Mouse (Mus musculus) intestine, embryonic 15.5 days (tissue): Measurements from ENCODE around the gene 1700022I11Rik. TPM values are rescaled to one million over a fixed set of nuclear protein-coding genes. Genes with fewer than 3 reads are reported as not detected.

Experiments used
- ATAC-seq: fragments of 200-750 bp; cut with Nextera tagmentation; 2 replicates; pipeline ENCODE4 v1.8.0; 2017; ENCODE audit warnings: moderate TSS enrichment, moderate library complexity
- H3K27ac ChIP-seq: fragments of 300-500 bp; sonication (generic); 2 replicates; pipeline ENCODE4 v1.5.1; 2015; ENCODE audit warnings: mild to moderate bottlenecking, inconsistent platforms
- H3K27me3 ChIP-seq: fragments of 300-500 bp; sonication (generic); replicated peaks from 2 replicates; pipeline ENCODE4 v1.6.1; 2015; ENCODE audit warnings: inconsistent platforms
- H3K36me3 ChIP-seq: fragments of 300-500 bp; sonication (generic); 2 replicates; pipeline ENCODE4 v1.6.1; 2015; ENCODE audit warnings: inconsistent platforms
- H3K4me1 ChIP-seq: fragments of 300-500 bp; sonication (generic); replicated peaks from 2 replicates; pipeline ENCODE4 v1.6.1; 2015; ENCODE audit warnings: inconsistent platforms
- H3K4me2 ChIP-seq: fragments of 300-500 bp; sonication (generic); replicated peaks from 2 replicates; pipeline ENCODE4 v1.6.1; 2015; ENCODE audit warnings: mild to moderate bottlenecking, inconsistent platforms
- H3K4me3 ChIP-seq: fragments of 300-500 bp; sonication (generic); replicated peaks from 2 replicates; pipeline ENCODE4 v1.5.1; 2015; ENCODE audit warnings: inconsistent platforms
- H3K9ac ChIP-seq: fragments of 300-500 bp; sonication (generic); 2 replicates; pipeline ENCODE4 v1.6.1; 2015; ENCODE audit warnings: inconsistent platforms
- H3K9me3 ChIP-seq: fragments of 300-500 bp; sonication (generic); 2 replicates; pipeline ENCODE4 v1.6.1; 2016; ENCODE audit warnings: inconsistent platforms
- WGBS: fragments of 180-500 bp; shearing (Covaris S2); methylation state at CpG from one replicate; pipeline ENCODE4 v1.1.7; 2015; 5-methylcytosine and 5-hydroxymethylcytosine counted together
- polyA plus RNA-seq: library from polyadenylated mRNA; unstranded; fragments of >200 nt; fragmentation: Nextera tagmentation; extraction: Ambion mirVana; gene quantifications from 2 replicates; pipeline ENCODE4 v1.2.1, GENCODE M21; 2015

Gene 1700022I11Rik
- polyA plus RNA-seq, 1 experiment from 2014 or later = 0.33 TPM

DNA sequence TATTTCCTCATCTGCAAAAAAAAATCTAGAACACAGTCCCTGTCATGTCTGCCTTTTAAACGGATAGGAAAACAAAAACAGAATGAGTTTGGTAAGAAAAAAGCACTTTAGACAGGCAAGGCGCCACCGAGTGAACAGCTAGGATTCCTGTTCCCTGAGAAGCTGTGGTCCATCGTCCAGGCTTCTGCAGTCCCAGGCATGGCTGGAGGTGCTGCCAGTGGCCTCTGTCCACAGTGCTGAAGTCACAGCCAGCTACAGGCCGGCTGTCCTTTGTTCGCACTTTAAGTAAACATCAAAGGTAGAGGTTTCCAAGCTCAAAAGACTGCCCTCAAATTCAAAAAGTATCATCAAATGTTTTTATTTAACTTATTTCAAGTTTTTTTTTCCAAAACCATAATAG lies 24.4 kb upstream of the 1700022I11Rik start:
- H3K4me1 ChIP-seq = 0 out of 2 replicates have a peak, but pooled peaks cover 3% of the 10 kb centered on the region
- WGBS = 3% methylated on average over 6 of the region's 6 CpGs
- no peak overlapping the region for H3K4me3 ChIP-seq
- H3K36me3 ChIP-seq = no peaks in the 10 kb centered on the region
- no peak overlapping the region for H3K9ac ChIP-seq
- H3K27me3 ChIP-seq = peaks cover 17% of the 10 kb centered on the region; the same call in 1 of the 2 replicates
- H3K9me3 ChIP-seq = no peaks in the 10 kb centered on the region
- no peak overlapping the region for H3K4me2 ChIP-seq
- no peak for ATAC-seq
- no peak overlapping the region for H3K27ac ChIP-seq

DNA sequence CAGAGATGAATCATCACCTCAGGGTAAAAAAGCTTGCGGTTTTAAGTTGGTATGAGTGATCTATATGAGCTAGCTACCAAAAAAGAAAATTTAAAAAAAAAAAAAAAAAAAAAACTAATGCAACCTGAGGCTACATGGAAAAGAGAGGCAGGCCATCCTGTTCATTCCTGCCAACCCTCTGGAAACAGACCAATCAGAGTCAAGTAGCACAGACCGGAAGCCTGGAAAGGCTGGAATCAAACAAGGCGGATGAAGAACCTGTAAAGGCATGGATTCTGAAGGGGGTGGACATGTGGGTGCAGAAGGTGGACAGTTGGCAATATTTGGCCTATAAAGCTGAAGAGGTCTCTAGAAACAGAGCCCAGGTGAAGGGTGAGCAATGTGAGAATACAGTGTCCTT lies 24.0 kb upstream of the 1700022I11Rik start:
- ATAC-seq = no peak
- Histone ChIP-seq H3K27me3 (peaks cover 17% of the 10 kb centered on the region; the same call in 1 of the 2 replicates), H3K4me1 (peaks cover 5% of the 10 kb centered on the region), H3K27ac (no peak overlapping the region), H3K4me3 (no peak overlapping the region), H3K9ac (no peak overlapping the region), H3K4me2 (no peak overlapping the region), H3K9me3 (no peaks in the 10 kb centered on the region), H3K36me3 (no peaks in the 10 kb centered on the region)
- WGBS = 88% methylated on average over 3 of the region's 3 CpGs

DNA sequence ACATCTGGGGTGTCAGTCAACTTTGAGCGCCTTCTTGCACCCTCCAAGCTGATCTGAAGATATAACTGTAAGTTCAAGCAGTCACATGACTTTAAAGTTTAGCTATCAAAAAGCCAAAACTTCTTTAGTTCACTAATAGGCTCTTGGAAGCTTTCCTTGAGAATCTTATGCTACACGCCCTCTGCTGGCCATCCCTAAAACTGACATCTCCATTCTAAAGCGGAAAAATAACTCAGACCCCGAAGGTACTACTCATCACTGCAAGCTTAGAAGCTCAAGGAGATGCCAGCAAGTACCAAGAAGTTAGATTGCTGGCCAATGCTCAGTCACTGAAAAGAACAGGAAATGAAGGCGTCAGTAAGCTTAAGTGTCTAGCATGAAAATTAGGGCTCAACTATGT lies 23.5 kb upstream of the 1700022I11Rik start:
- WGBS = 10% methylated on average over 5 of the region's 5 CpGs
- Histone ChIP-seq H3K27me3 (peaks cover 17% of the 10 kb centered on the region; the same call in 1 of the 2 replicates), H3K27ac (no peak overlapping the region), H3K4me1 (peaks cover 9% of the 10 kb centered on the region), H3K36me3 (no peaks in the 10 kb centered on the region), H3K9me3 (no peaks in the 10 kb centered on the region), H3K4me2 (no peak overlapping the region), H3K4me3 (no peak overlapping the region), H3K9ac (no peak overlapping the region)
- no peak for ATAC-seq

DNA sequence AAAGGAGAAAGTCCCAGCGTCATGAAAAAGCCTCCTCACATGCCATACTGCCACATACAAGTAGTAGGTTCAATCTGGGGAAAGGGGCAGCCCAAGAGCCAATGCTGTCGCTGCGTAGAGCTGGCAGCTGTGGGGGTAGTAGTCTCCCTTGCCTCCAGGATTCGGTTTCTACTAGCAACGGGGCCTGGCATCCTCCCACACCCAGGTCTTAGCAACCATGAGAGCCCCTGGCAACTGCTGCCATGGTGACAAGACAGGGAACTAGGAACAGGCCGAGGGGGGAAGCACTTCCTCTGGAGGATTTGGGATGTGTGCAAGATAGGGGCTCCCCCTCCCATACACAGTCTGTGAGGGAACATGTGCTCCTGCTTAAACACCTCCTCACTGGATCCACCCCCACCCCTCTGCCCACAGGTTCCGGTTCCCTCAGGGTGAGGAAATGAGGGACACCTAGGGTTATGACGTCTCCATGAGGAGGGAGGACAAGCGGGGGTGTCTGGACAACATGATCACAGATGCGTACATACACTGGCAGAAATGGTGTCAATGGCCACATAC lies 22.6 kb upstream of the 1700022I11Rik start:
- H3K27me3 ChIP-seq = peaks cover 17% of the 10 kb centered on the region; the same call in 1 of the 2 replicates
- H3K9me3 ChIP-seq = no peaks in the 10 kb centered on the region
- WGBS = 57% methylated on average over 10 of the region's 10 CpGs
- ATAC-seq = no peak
- no peak overlapping the region for H3K9ac ChIP-seq
- H3K4me1 ChIP-seq = peaks cover 16% of the 10 kb centered on the region
- no peaks in the 10 kb centered on the region for H3K36me3 ChIP-seq
- H3K4me3 ChIP-seq = no peak overlapping the region
- H3K27ac ChIP-seq = no peak overlapping the region
- no peak overlapping the region for H3K4me2 ChIP-seq

DNA sequence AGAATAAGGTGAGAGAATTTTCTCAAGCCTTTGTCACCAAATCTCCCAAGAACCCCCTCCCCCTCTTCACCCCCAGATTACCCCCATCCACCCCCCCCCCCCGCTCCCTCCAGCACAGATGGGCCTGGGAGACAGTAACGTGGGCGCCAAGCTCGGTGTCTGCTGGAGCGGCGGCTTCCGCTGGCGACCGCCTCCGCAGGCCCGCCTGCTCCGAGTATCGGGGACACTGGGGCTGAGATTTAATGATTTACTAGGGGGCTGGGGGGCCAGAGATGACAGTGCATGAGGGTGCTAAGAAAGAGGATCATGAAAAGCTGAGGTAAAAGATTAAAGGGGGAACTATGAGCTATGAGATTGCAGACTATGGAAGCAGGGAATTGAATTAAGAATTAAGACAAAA lies 20.9 kb upstream of the 1700022I11Rik start:
- no peak overlapping the region for H3K4me3 ChIP-seq
- no peak overlapping the region for H3K4me2 ChIP-seq
- H3K27me3 ChIP-seq = peaks cover 17% of the 10 kb centered on the region; the same call in 1 of the 2 replicates
- no peak for ATAC-seq
- H3K36me3 ChIP-seq = no peaks in the 10 kb centered on the region
- 30% methylated on average over 13 of the region's 13 CpGs for WGBS
- no peak overlapping the region for H3K27ac ChIP-seq
- H3K9me3 ChIP-seq = no peaks in the 10 kb centered on the region
- H3K9ac ChIP-seq = no peak overlapping the region
- peaks cover 24% of the 10 kb centered on the region for H3K4me1 ChIP-seq

DNA sequence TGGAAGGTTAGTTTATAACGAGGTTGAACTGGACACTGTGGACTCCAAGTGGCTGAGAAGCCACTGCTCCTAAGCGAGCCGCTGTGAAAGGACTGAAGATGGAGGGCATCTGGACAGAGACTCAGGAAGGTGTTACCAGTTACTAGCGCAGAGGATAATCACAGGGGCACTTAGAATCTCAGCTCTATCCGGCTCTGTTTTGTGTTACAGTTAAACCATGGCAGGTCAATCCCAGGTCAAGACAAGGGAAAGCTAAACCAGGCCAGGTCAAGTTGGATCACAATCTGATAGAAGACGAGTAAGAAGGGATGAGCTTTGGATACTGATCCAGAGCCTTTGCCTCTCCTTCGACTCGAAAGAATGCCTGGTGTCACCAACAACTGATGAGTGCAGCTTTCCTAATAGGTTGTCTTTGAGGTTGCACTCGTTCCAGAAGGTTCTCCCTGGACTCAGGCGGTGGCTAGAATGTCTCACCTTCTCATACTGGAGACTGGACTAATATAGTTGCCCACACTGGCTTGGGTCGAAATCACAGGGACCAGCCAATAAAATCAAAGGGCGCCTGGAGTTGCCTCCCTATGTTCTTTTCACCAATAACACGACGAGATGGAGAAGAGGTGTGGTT lies 20.2 kb upstream of the 1700022I11Rik start:
- 4% methylated on average over 14 of the region's 14 CpGs for WGBS
- no peaks in the 10 kb centered on the region for H3K36me3 ChIP-seq
- H3K27me3 ChIP-seq = peaks cover 17% of the 10 kb centered on the region; the same call in 1 of the 2 replicates
- no peaks in the 10 kb centered on the region for H3K9me3 ChIP-seq
- peak overlapping the region; percentile 79 for H3K4me2 ChIP-seq
- ATAC-seq = no peak
- 0 out of 2 replicates have a peak overlapping the region, but pooled peaks have one; percentile 40 for H3K27ac ChIP-seq
- 0 out of 2 replicates have a peak overlapping the region, but pooled peaks have one; percentile 3 for H3K9ac ChIP-seq
- peak overlapping the region; percentile 79 for H3K4me3 ChIP-seq
- H3K4me1 ChIP-seq = peaks cover 28% of the 10 kb centered on the region

DNA sequence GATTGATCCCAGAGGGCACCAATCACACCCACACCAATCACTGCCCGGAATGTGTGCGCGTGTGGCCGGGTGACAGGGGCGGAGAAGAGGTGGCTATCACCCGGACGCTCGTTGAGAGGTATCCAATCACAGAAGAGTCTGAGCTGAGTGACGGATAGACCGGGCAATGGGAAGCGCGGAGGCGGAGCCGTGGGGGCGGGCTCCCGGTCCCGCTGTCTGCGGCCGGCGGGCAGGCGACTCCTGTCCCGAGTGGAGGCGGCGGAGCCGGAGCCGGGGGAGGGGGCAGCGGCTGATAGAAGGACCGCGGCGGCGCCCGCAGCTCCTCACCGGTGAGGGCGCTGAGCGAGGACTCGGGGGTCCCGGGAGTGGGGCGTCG lies 19.7 kb upstream of the 1700022I11Rik start, which contains the start of gene Dnajb5:
Dnajb5 (plus strand) TSS at position 139 of the 376 bp plus-strand sequence.
- ATAC-seq = peak; percentile 97
- no peaks in the 10 kb centered on the region for H3K9me3 ChIP-seq
- under 1% methylated on average over 39 of the region's 39 CpGs for WGBS

DNA sequence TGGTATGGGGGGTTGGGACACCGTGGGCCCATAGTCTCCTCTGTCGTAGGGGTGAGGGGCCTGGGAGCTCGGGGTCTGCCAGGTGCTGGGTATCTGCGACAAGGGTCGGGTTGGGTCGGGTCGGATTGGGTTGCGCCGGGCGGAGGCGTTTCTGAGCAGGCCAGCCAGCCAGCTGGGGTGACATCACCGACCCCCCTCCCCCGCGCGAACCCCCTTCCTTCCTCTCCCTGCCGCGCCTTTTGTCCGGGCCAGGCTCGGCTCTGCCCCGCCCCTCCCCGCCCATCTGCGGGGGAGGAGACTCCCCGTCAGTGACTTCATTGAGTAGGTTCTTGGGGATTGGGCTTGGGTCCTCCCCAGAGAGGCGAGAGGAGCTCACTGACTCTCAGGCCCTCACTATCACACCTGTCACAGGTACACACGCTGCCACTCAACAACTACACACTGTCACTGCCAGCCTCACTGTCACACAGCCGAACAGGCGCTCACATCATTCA lies 19.3 kb upstream of the 1700022I11Rik start:
- Histone ChIP-seq H3K27ac (peak overlapping the region; percentile 90), H3K36me3 (no peaks in the 10 kb centered on the region), H3K4me3 (peak overlapping the region; percentile 79), H3K4me2 (peak overlapping the region; percentile 79), H3K4me1 (peaks cover 28% of the 10 kb centered on the region), H3K9ac (peak overlapping the region; percentile 90), H3K9me3 (no peaks in the 10 kb centered on the region), H3K27me3 (peaks cover 17% of the 10 kb centered on the region; the same call in 1 of the 2 replicates)
- peak; percentile 84 for ATAC-seq
- 2% methylated on average over 26 of the region's 27 CpGs for WGBS

More for the DNA sequence above, 19.7 kb upstream of the 1700022I11Rik start, which contains the start of gene Dnajb5:
- Histone ChIP-seq H3K27ac (peak within 1 kb of the TSS; percentile 90), H3K27me3 (peaks cover 17% of the 10 kb centered on the region; the same call in 1 of the 2 replicates), H3K4me1 (peaks cover 28% of the 10 kb centered on the region), H3K4me3 (peak within 1 kb of the TSS; percentile 79), H3K4me2 (peak within 1 kb of the TSS; percentile 79), H3K9ac (peak within 1 kb of the TSS; percentile 90), H3K36me3 (no peaks in the 10 kb centered on the region)

DNA sequence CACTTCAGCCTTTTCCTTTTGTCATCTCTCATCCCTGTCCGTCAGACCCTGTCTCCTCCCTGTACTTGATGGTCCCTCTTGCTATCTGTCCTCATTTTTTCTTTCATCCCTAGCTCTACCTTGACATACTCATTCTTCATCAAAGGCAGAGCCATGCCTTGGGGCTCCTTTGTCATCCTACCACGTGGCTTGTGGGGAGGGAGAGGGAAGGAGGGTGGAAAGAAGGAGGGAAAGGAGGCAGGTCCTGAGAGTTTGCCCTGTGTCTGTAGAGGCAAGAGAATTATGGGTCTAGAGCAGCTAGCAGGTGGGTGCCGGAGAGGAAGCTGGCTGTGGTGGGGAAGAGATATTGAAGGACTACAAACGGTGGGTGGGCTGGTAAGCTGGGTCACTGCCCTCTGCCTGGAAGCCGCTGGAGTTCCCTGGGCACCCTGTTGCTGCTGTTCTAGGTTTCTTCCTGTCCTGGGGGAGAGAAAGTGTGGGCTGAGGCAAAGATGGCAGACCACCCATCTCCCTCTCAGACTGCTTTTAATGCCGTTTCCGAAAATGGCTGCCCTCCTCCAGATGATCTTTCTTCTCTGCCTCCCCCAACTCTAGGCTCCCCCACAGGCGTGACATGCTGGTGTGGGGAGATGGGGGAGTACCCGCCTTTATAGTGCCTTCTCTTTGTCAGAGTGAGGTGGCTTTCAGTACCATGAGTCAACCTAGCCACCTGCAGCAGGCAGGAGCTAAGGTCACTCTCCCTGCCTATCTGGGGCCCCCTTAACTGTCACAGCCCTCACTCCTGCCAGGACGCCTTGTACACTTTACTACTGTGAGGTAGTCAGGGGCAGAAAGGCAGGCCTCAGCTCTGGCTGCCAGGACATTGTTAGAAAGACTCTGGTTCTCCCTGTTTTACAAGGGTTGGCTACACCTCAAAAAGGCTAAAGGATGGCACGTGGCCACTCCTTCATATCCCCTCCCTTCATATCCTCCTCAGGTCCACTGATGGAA lies 17.9 kb upstream of the 1700022I11Rik start:
- Histone ChIP-seq H3K9ac (no peak overlapping the region), H3K4me3 (peak overlapping the region; percentile 79; the same call in 1 of the 2 replicates), H3K27ac (no peak overlapping the region), H3K4me1 (peaks cover 28% of the 10 kb centered on the region), H3K9me3 (no peaks in the 10 kb centered on the region), H3K27me3 (peaks cover 16% of the 10 kb centered on the region; the same call in 1 of the 2 replicates), H3K4me2 (peak overlapping the region; percentile 79; the same call in 1 of the 2 replicates), H3K36me3 (0 out of 2 replicates have a peak, but pooled peaks cover under 1% of the 10 kb centered on the region)
- no peak for ATAC-seq
- 54% methylated on average over 11 of the region's 11 CpGs for WGBS

DNA sequence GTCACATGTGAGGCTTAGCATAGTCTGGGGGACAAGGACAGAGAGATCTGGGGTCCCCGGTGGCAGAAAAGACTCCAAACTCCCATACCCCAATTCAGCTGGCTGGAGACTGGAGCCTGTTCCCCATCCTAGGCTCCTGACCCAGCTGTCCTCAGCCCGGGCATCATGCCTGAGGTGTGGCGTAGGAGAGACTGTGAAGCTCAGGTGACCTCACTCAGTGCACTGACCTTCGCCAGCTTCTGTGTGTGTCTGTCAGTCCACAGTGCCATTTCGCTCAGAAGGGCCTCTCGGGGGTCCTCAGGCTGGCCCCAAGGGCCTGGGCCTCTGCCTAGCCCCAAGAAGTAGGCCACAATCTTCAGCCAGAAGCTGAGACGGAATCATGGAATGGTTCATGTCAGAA lies 16.8 kb upstream of the 1700022I11Rik start:
- H3K36me3 ChIP-seq = peaks cover 10% of the 10 kb centered on the region; the same call in 1 of the 2 replicates
- no peak overlapping the region for H3K4me2 ChIP-seq
- no peak overlapping the region for H3K9ac ChIP-seq
- 86% methylated on average over 7 of the region's 7 CpGs for WGBS
- no peaks in the 10 kb centered on the region for H3K9me3 ChIP-seq
- H3K4me3 ChIP-seq = no peak overlapping the region
- H3K27me3 ChIP-seq = peaks cover 6% of the 10 kb centered on the region; the same call in 1 of the 2 replicates
- H3K27ac ChIP-seq = no peak overlapping the region
- no peak for ATAC-seq
- peaks cover 28% of the 10 kb centered on the region for H3K4me1 ChIP-seq

DNA sequence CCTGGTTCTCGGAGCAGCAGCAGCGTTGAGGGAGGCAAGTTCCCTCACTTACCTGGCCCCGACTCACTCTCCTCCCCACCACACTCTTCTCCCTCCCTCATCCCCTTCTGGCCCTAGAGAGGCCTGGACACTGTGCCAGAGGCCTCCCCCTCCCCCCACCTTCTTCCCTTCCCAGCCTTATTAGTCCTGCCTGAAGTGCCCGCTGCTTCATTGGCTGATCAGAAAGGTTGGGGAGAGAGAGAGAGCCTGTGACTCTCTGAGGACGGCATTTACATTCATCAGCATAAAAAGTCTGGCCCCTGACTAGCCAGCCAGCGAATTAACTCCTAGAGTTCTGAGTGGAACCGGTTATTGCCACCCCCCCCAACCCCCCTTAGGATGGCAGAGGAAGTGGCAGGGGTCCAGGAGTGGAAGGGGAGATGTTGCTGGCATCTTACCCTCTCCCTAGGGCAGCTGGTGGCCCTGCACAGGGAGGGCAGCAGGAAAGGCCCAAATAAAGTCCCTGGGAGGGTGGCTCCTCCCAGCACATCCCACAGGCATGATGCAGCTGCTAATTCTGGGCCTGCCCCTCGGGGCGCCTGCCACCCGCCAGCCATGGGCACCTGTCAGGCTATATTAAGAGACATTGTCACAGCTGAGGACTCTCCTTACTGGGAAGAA lies 15.8 kb upstream of the 1700022I11Rik start:
- Histone ChIP-seq H3K27me3 (no peaks in the 10 kb centered on the region), H3K36me3 (peaks cover 10% of the 10 kb centered on the region; the same call in 1 of the 2 replicates), H3K4me3 (no peak overlapping the region), H3K9ac (no peak overlapping the region), H3K4me2 (no peak overlapping the region; the same call in 1 of the 2 replicates), H3K9me3 (no peaks in the 10 kb centered on the region), H3K27ac (peak overlapping the region; percentile 56), H3K4me1 (peaks cover 28% of the 10 kb centered on the region)
- ATAC-seq = no peak
- 47% methylated on average over 10 of the region's 10 CpGs for WGBS
